ENCODE assay signal across 19 mouse cellular contexts in the genomic region with DNA sequence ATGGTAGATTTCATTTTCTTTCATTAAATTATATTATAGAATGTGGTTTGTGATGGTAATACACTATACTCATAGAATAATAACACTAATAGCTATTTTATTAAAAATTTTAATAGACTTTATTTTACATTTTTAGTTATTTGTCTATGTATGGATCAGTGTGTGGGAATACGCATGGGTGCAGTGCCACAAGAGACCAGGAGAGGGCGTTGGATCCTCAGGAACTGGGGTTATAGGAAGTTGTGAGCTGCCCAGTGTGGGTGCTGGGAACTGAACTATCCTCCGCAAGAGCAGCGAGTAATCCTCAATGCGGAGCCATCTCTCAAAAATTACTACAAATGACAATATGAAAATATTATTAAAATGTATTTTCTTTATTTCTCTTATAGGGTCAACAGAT.
DNase-seq lines count a peak whose midpoint lies in the region; ATAC-seq and TF ChIP-seq lines count a peak whose summit lies in the region.
"Had no signal": no experiment of that assay in that cellular context is flagged by ENCODE, and none has a peak within 500 bp of the region (broad histone marks: within the 10 kb centered on the region; RNA-seq: fewer than 3 reads in every experiment).

No protein-coding gene starts in this region.

- no peaks in the 10 kb centered on the region for H3K27me3 ChIP-seq in liver, adult 2 months (ENCODE audit: control insufficient read depth, insufficient read depth, low read length)
- no peaks in the 10 kb centered on the region for H3K27me3 ChIP-seq in liver, embryonic 12.5 days (replicated peaks)
- H3K27me3 ChIP-seq in CH12.LX (replicated peaks) (no peaks in the 10 kb centered on the region), Patski (no peaks in the 10 kb centered on the region)
- H3K27me3 ChIP-seq: embryonic facial prominence, embryonic 12.5 days; limb, embryonic 15.5 days; neural tube, embryonic 13.5 days had no signal

- 89% methylated on average over 5 of the region's 5 CpGs for WGBS in liver, adult 2 months
- 76% methylated on average over 5 of the region's 5 CpGs for WGBS in liver, embryonic 12.5 days (ENCODE audit: insufficient replicate concordance)

- CTCF ChIA-PET in Patski (lab: Charles Lee), result interaction anchor here (0.9 to 1.1 kb wide), 4 partner anchors 10 to 232 kb away, joined by 3 to 5 read pairs (median 4); no protein-coding TSS in a partner anchor

- POLR2A ChIA-PET in Patski (lab: Charles Lee), result interaction anchor here (0.6 to 1.2 kb wide), 2 partner anchors 67 to 107 kb away, joined by 4 read pairs; no protein-coding TSS in a partner anchor

- in situ Hi-C loops in CH12.LX (cut with MboI; ENCODE audit: low pct_ligation_motif_present, low pct_unique_long_range_greater_than_20kb, low sequenced_read_pairs) (no loop called here), Patski (cut with MboI; ENCODE audit: low pct_unique_long_range_greater_than_20kb) (no loop called here)

- dilution Hi-C loops in CH12.LX (cut with MboI; ENCODE audit: extremely low pct_ligation_motif_present, extremely low pct_unique_long_range_greater_than_20kb, low sequenced_read_pairs), result no loop called here

- no peak for TF ChIP-seq RAD21 in CH12.LX (IDR thresholded peaks at IDR 0.05; ENCODE audit: low read depth, low read length)

- H3K27ac ChIP-seq in gastrocnemius, adult 2 months, result no peak overlapping the region
- no peak overlapping the region for H3K27ac ChIP-seq in liver, adult 2 months (replicated peaks; ENCODE audit: insufficient read depth, low read depth, low read length)
- H3K27ac ChIP-seq in liver, embryonic 12.5 days, result no peak overlapping the region
- no peak overlapping the region for H3K27ac ChIP-seq in CH12.LX (ENCODE audit: insufficient read depth, low read depth)
- H3K27ac ChIP-seq: embryonic facial prominence, embryonic 12.5 days; limb, embryonic 15.5 days; midbrain, embryonic 10.5 days; neural tube, embryonic 13.5 days had no signal

- TF ChIP-seq CTCF in gastrocnemius, adult 2 months (IDR thresholded peaks at IDR 0.05), result peak; percentile 47
- TF ChIP-seq CTCF in liver, adult 2 months (IDR thresholded peaks at IDR 0.05; ENCODE audit: low read depth, low read length), result peak; percentile 18; the same call in 1 of the 2 replicates
- TF ChIP-seq CTCF in CH12.LX (conservative IDR thresholded peaks at IDR 0.05 in 1 of 2, IDR thresholded peaks at IDR 0.05 in 1 of 2; ENCODE audit: low read depth in 2 of 2, low read length in 2 of 2) (peak; percentile 14 to 30; a peak in 1 of 4 replicates), Patski (IDR thresholded peaks at IDR 0.05) (peak; percentile 56)

- no peak overlapping the region for H3K4me3 ChIP-seq in gastrocnemius, adult 2 months
- H3K4me3 ChIP-seq in liver, adult 2 months (ENCODE audit: insufficient read depth, low read depth, low read length), result no peak overlapping the region
- H3K4me3 ChIP-seq in liver, embryonic 12.5 days, result no peak overlapping the region
- H3K4me3 ChIP-seq in CH12.LX (replicated peaks in 1 of 3; ENCODE audit: low read depth in 2 of 3, low read length in 2 of 3, poor library complexity in 1 of 3), result no peak overlapping the region
- H3K4me3 ChIP-seq: embryonic facial prominence, embryonic 12.5 days; limb, embryonic 15.5 days; midbrain, embryonic 10.5 days; neural tube, embryonic 13.5 days had no signal

- H3K4me1 ChIP-seq in liver, adult 2 months (ENCODE audit: control insufficient read depth, insufficient read depth, low read length), result no peaks in the 10 kb centered on the region
- peaks cover 12% of the 10 kb centered on the region for H3K4me1 ChIP-seq in liver, embryonic 12.5 days
- peaks cover 0 to 27% of the 10 kb centered on the region in 2 experiments; a peak in 2 of 4 replicates for H3K4me1 ChIP-seq in CH12.LX (ENCODE audit: control insufficient read depth in 1 of 2, insufficient read depth in 2 of 2)
- H3K4me1 ChIP-seq: limb, embryonic 15.5 days; midbrain, embryonic 10.5 days; neural tube, embryonic 13.5 days had no signal

- no peak for TF ChIP-seq POLR2A in liver, adult 2 months (IDR thresholded peaks at IDR 0.05; ENCODE audit: extremely low read depth, insufficient read depth, low read length)
- TF ChIP-seq POLR2A in CH12.LX (IDR thresholded peaks at IDR 0.05; ENCODE audit: low read depth, low read length), result no peak

- intact Hi-C loops in gastrocnemius, adult 2 months (cut with DNase I), result no loop called here
- intact Hi-C loops in gastrocnemius, postnatal 36 days (cut with DNase I), result no loop called here

- no peak for ATAC-seq in liver, embryonic 12.5 days
- no peak for ATAC-seq in Patski
- ATAC-seq: forebrain, embryonic 16.5 days had no signal

- peaks cover 6% of the 10 kb centered on the region for H3K36me3 ChIP-seq in liver, adult 2 months (ENCODE audit: control insufficient read depth, insufficient read depth, low read length)
- peaks cover 18% of the 10 kb centered on the region for H3K36me3 ChIP-seq in liver, embryonic 12.5 days
- H3K36me3 ChIP-seq in CH12.LX (replicated peaks in 1 of 2; ENCODE audit: control insufficient read depth in 1 of 2, insufficient read depth in 1 of 2, low read length in 1 of 2), result peaks cover 13 to 43% of the 10 kb centered on the region in 2 experiments

- no peaks in the 10 kb centered on the region for H3K9me3 ChIP-seq in liver, embryonic 12.5 days (replicated peaks)
- H3K9me3 ChIP-seq in CH12.LX (replicated peaks; ENCODE audit: low read length), result no peaks in the 10 kb centered on the region
- H3K9me3 ChIP-seq: embryonic facial prominence, embryonic 12.5 days; limb, embryonic 15.5 days; midbrain, embryonic 10.5 days; neural tube, embryonic 13.5 days had no signal

- no peaks in the 10 kb centered on the region for H3K79me2 ChIP-seq in liver, adult 2 months (ENCODE audit: control insufficient read depth, insufficient read depth, low read length)
- H3K79me2 ChIP-seq in CH12.LX (replicated peaks; ENCODE audit: control insufficient read depth, extremely low read depth, insufficient read depth, poor library complexity, severe bottlenecking), result no peaks in the 10 kb centered on the region

- no peak overlapping the region for H3K4me2 ChIP-seq in liver, embryonic 12.5 days
- no peak overlapping the region for H3K4me2 ChIP-seq in CH12.LX (ENCODE audit: insufficient read depth, low read depth, poor library complexity, severe bottlenecking)
- H3K4me2 ChIP-seq: embryonic facial prominence, embryonic 12.5 days; limb, embryonic 15.5 days; neural tube, embryonic 13.5 days had no signal

- TF ChIP-seq EP300 in CH12.LX (IDR thresholded peaks at IDR 0.05; ENCODE audit: low read length), result no peak

- no peak overlapping the region for H3K9ac ChIP-seq in liver, adult 2 months (ENCODE audit: low read depth, low read length)
- H3K9ac ChIP-seq in liver, embryonic 12.5 days, result no peak overlapping the region
- no peak overlapping the region for H3K9ac ChIP-seq in CH12.LX (ENCODE audit: insufficient read depth, low read depth)
- H3K9ac ChIP-seq: embryonic facial prominence, embryonic 12.5 days; limb, embryonic 15.5 days; neural tube, embryonic 13.5 days had no signal

- no peak for DNase-seq in gastrocnemius, adult 2 months
- no peak for DNase-seq in gastrocnemius, postnatal 36 days
- DNase-seq in liver, adult 2 months (ENCODE audit: extremely low read depth, low read depth, low spot score), result no peak
- DNase-seq in CH12.LX (ENCODE audit: extremely low read depth) (no peak), Patski (ENCODE audit: low read depth, low spot score) (no peak)
- DNase-seq in frontal cortex, postnatal 14 days (ENCODE audit: low spot score in 2 of 2), result no peak
- no peak for DNase-seq in right cerebral cortex, postnatal 36 days (ENCODE audit: low spot score in 2 of 2)
- DNase-seq: adrenal gland, postnatal 10 days; cerebellum, adult 8-10 months; heart, adult 18-20 months; kidney, postnatal 14 days; layer of hippocampus, adult 9-11 months; lung, postnatal 4 days had no signal

TF ChIP-seq in CH12.LX, 34 proteins besides CTCF, POLR2A, EP300 and RAD21:
- TF ChIP-seq E2F4 (IDR thresholded peaks at IDR 0.05; ENCODE audit: insufficient replicate concordance, low read depth, low read length) (no peak), SMC3 (IDR thresholded peaks at IDR 0.05; ENCODE audit: low read depth, low read length) (peak; percentile 8; the same call in 1 of the 2 replicates)
TF ChIP-seq in CH12.LX: peak in this region for 1.
